Mouse (Mus musculus) midbrain, embryonic 16.5 days (tissue): Measurements from ENCODE around the gene Rad23a. TPM values are rescaled to one million over a fixed set of nuclear protein-coding genes. Genes with fewer than 3 reads are reported as not detected.
A peak's percentile ranks its signal among the peaks of the same experiment; 100 is the strongest.
"Not testable (repeated sequence)": the region's sequence is repeated elsewhere in the genome, so short reads cannot be mapped to it uniquely, and the experiment has no call there.

Experiments used
- ATAC-seq: fragments of 200-750 bp; cut with Nextera tagmentation; 2 replicates; pipeline ENCODE4 v1.8.0; 2017; ENCODE audit warnings: moderate TSS enrichment
- H3K27ac ChIP-seq: fragments of 300-500 bp; sonication (generic); 2 replicates; pipeline ENCODE4 v1.5.1; 2014; ENCODE audit warnings: mild to moderate bottlenecking, low read length, mixed read lengths
- H3K27me3 ChIP-seq: fragments of 300-500 bp; sonication (generic); 2 replicates; pipeline ENCODE4 v1.6.1; 2014; ENCODE audit warnings: low read depth, low read length, mixed read lengths; ENCODE audit not compliant: control insufficient read depth, insufficient read depth
- H3K36me3 ChIP-seq: fragments of 300-500 bp; sonication (generic); 2 replicates; pipeline ENCODE4 v1.6.1; 2014; ENCODE audit warnings: mild to moderate bottlenecking, low read length, moderate library complexity, mixed read lengths; ENCODE audit not compliant: control insufficient read depth, insufficient read depth
- H3K4me1 ChIP-seq: fragments of 300-500 bp; sonication (generic); 2 replicates; pipeline ENCODE4 v1.6.1; 2014; ENCODE audit warnings: mild to moderate bottlenecking, low read length, mixed read lengths; ENCODE audit not compliant: control insufficient read depth, insufficient read depth
- H3K4me2 ChIP-seq: fragments of 300-500 bp; sonication (generic); 2 replicates; pipeline ENCODE4 v1.6.1; 2014; ENCODE audit warnings: mild to moderate bottlenecking, low read length, mixed read lengths
- H3K4me3 ChIP-seq: fragments of 300-500 bp; sonication (generic); 2 replicates; pipeline ENCODE4 v1.5.1; 2014; ENCODE audit warnings: low read depth, mild to moderate bottlenecking, low read length, moderate library complexity, mixed read lengths
- H3K9ac ChIP-seq: fragments of 300-500 bp; sonication (generic); 2 replicates; pipeline ENCODE4 v1.6.1; 2014; ENCODE audit warnings: low read depth, low read length, mixed read lengths
- H3K9me3 ChIP-seq: fragments of 300-500 bp; sonication (generic); replicated peaks from 2 replicates; pipeline ENCODE4 v1.6.1; 2014; ENCODE audit warnings: mild to moderate bottlenecking, low read length, mixed read lengths; ENCODE audit not compliant: control insufficient read depth, poor library complexity, severe bottlenecking
- WGBS: fragments of 180-500 bp; shearing (Covaris S2); extraction: QIAGEN DNeasy Blood & Tissue Kit; methylation state at CpG from one replicate; pipeline ENCODE4 v1.1.7; 2014; 5-methylcytosine and 5-hydroxymethylcytosine counted together
- polyA plus RNA-seq: library from polyadenylated mRNA; unstranded; fragments of >200 nt; fragmentation: Nextera tagmentation; extraction: Ambion mirVana; gene quantifications from 2 replicates; pipeline ENCODE4 v1.2.1, GENCODE M21; 2015

The Rad23a gene
- polyA plus RNA-seq, 1 experiment from 2014 or later: 85.6 TPM

GRCm38 (mm10) chr8:84834866-84835855 is 5.3 kb downstream of the Rad23a start:
- no peaks in the 10 kb centered on the region for H3K27me3 ChIP-seq
- H3K36me3 ChIP-seq: peaks cover 30% of the 10 kb centered on the region
- no peak for ATAC-seq
- no peak overlapping the region for H3K4me2 ChIP-seq
- WGBS: 66% methylated on average over 10 of the region's 10 CpGs
- H3K9ac ChIP-seq: no peak overlapping the region
- no peaks in the 10 kb centered on the region for H3K9me3 ChIP-seq
- H3K4me1 ChIP-seq: peaks cover 19% of the 10 kb centered on the region
- H3K4me3 ChIP-seq: no peak overlapping the region
- no peak overlapping the region for H3K27ac ChIP-seq

- Histone ChIP-seq H3K4me1 (peaks cover 12% of the 10 kb centered on the region), H3K9me3 (no peaks in the 10 kb centered on the region), H3K36me3 (peaks cover 30% of the 10 kb centered on the region), H3K4me3 (no peak overlapping the region), H3K4me2 (no peak overlapping the region), H3K27ac (peak overlapping the region; percentile 42; the same call in 1 of the 2 replicates), H3K9ac (no peak overlapping the region), H3K27me3 (no peaks in the 10 kb centered on the region)
- no peak for ATAC-seq
- 85% methylated on average over 19 of the region's 19 CpGs for WGBS
Measured at GRCm38 (mm10) chr8:84834002-84834865, 6.2 kb downstream of the Rad23a start.

GRCm38 (mm10) chr8:84832759-84833742 is 7.4 kb downstream of the Rad23a start:
- H3K4me2 ChIP-seq: peak overlapping the region; percentile 75
- peak overlapping the region; percentile 58 for H3K4me3 ChIP-seq
- no peaks in the 10 kb centered on the region for H3K27me3 ChIP-seq
- no peak for ATAC-seq
- peak overlapping the region; percentile 97 for H3K27ac ChIP-seq
- WGBS: 72% methylated on average over 10 of the region's 10 CpGs
- peaks cover 9% of the 10 kb centered on the region for H3K4me1 ChIP-seq
- peaks cover 26% of the 10 kb centered on the region for H3K36me3 ChIP-seq
- no peaks in the 10 kb centered on the region for H3K9me3 ChIP-seq
- H3K9ac ChIP-seq: peak overlapping the region; percentile 96

- ATAC-seq: peak; percentile 80
Measured at GRCm38 (mm10) chr8:84832034-84832717, 8.3 kb downstream of the Rad23a start.

GRCm38 (mm10) chr8:84831490-84831889 is 9.0 kb downstream of the Rad23a start, which contains the start of gene Gadd45gip1:
TSS of gene Gadd45gip1 (plus strand) at chr8:84831522.
- WGBS: 87% methylated on average over 11 of the region's 11 CpGs
- peak within 1 kb of the TSS; percentile 75 for H3K4me2 ChIP-seq
- H3K9ac ChIP-seq: peak within 1 kb of the TSS; percentile 96
- no peak for ATAC-seq
- H3K4me3 ChIP-seq: peak within 1 kb of the TSS; percentile 58
- peaks cover 16% of the 10 kb centered on the region for H3K36me3 ChIP-seq
- peaks cover 9% of the 10 kb centered on the region for H3K4me1 ChIP-seq
- no peaks in the 10 kb centered on the region for H3K9me3 ChIP-seq
- H3K27ac ChIP-seq: peak within 1 kb of the TSS; percentile 97
- H3K27me3 ChIP-seq: no peaks in the 10 kb centered on the region

More at GRCm38 (mm10) chr8:84832034-84832717, 8.3 kb downstream of the Rad23a start:
- Histone ChIP-seq H3K9me3 (no peaks in the 10 kb centered on the region), H3K4me3 (peak overlapping the region; percentile 58), H3K4me2 (peak overlapping the region; percentile 75), H3K4me1 (peaks cover 9% of the 10 kb centered on the region), H3K27ac (peak overlapping the region; percentile 97), H3K9ac (peak overlapping the region; percentile 96), H3K36me3 (peaks cover 18% of the 10 kb centered on the region), H3K27me3 (no peaks in the 10 kb centered on the region)
- WGBS: 1% methylated on average over 55 of the region's 59 CpGs

GRCm38 (mm10) chr8:84826518-84826917 is 13.9 kb downstream of the Rad23a start:
- H3K9me3 ChIP-seq, H3K27ac ChIP-seq, ATAC-seq, H3K36me3 ChIP-seq, H3K27me3 ChIP-seq, H3K4me1 ChIP-seq, H3K9ac ChIP-seq, H3K4me3 ChIP-seq, H3K4me2 ChIP-seq: not testable (repeated sequence)
- WGBS: 86% methylated on average over 1 of the region's 2 CpGs

- Histone ChIP-seq H3K9ac (no peak overlapping the region), H3K4me3 (no peak overlapping the region), H3K27ac (no peak overlapping the region), H3K4me2 (no peak overlapping the region), H3K27me3 (no peaks in the 10 kb centered on the region), H3K9me3 (no peaks in the 10 kb centered on the region), H3K4me1 (peaks cover 2% of the 10 kb centered on the region; the same call in 1 of the 2 replicates), H3K36me3 (no peaks in the 10 kb centered on the region)
- WGBS: 76% methylated on average over 4 of the region's 4 CpGs
- no peak for ATAC-seq
Measured at GRCm38 (mm10) chr8:84825636-84826035, 14.8 kb downstream of the Rad23a start.
